Mouse (Mus musculus) frontal cortex, adult (tissue): Measurements from ENCODE around the gene Atp8b4.

Source experiments
- ATAC-seq: cut with Nextera tagmentation; 2 replicates; pipeline ENCODE4 v1.9.2; 2017; ENCODE audit warnings: mild to moderate bottlenecking, moderate library complexity, mixed read lengths; ENCODE audit not compliant: low TSS enrichment

Gene Atp8b4

DNA sequence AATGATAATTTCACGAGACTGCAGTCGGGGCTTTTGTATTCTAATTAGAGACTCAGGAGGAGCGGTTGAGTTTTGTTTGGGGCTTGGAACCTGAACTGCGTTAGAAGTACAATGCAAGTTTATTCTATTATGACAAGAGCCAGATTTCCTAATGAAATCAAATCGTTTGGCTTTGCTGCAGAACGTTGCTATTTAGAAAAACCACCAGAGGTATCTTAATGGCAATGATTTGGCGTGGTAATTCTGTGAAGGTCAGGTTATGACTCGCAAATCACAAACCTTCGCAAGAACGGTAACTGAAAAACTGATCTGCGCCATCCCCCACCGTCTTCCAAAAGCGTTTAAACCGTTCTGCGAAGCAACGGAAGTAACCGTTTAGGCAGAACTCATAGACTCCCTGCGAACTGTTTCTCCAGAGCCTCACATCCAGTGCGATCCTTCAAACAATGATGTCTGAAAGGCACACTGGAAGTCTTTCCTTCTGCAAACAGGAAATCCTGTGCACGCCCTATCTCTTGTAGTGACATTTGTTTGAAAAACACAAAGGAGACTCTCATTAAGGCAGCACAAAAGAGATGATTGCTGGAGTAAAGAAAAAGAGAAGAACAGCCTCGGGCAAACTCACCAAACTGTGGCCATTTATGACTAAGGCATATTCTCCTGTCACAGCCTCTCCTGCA is 139.2 kb downstream of the Atp8b4 start:
- no peak for ATAC-seq

DNA sequence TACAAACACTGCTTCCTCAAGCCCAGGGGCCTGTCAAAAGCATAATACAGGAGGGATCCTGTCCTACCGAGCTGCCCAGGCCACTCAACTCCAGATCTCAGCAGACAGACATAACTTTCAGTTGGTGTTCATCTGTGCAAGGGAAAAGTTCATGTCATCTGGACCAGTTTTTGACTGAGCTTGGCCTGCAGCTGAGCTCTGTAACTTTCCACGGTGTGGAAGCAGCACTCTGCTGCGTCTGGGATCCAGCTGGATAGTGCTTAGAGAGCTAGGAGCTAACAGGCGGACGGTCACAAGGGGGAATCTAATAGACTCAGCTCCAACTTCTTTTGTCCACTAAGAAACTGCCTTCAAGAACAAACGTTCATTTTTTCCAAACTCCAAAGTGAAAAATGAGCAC is 139.8 kb downstream of the Atp8b4 start:
- ATAC-seq, result no peak

DNA sequence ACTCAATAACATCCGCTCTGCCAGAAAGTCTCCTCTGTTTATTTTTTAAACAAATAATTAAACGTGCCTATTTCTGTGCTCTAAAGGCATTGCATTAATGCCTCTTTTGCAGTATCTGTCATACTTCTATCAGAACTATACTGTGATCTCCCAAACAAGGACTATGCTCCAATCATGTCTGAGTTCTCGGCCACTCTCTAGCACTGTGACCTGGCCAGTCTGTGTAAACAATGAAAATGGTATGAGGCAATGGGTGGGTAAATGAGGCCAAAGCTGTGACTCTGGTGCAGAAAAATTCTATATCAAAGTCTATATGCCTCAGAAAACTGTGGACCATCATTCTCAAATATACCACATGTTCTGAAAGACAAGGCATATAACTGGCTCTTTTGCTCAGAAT is 140.5 kb downstream of the Atp8b4 start:
- no peak for ATAC-seq

DNA sequence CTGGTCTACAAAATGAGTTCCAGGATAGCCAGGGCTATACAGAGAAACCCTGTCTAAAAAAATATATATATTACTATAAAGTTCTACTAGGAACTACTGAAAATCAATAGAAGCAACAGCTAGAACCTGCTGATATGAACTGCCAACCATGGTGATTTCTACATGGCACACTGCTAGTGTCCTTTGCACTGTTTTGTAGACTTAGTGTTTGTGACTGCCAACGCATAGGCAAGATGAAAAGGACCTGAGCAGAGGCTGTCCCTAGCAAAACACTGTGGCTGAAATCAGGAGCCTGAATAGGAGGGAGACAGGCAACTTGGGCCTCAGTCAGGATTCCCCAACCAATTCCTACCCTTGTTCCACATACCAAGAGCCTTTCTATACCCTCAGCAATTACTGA is 141.2 kb downstream of the Atp8b4 start:
- ATAC-seq, result no peak

DNA sequence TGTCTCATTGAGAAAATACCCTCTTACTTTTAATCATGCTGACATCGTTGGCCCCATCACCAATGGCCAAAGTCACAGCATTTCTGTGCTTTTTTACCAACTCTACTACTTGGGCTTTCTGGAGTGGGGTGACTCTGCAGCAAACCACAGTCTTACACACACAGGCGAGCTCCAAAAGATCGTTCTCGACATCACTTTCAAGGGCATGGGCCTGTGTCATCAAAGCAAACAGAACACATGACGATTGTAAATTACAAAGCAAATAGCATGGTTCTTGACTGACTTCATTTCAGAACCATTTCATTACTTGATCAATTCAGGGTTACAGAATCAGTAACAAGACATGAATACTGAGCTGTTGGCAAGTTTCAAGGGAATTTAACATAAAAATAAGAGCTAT is 141.7 kb downstream of the Atp8b4 start:
- ATAC-seq, result no peak

DNA sequence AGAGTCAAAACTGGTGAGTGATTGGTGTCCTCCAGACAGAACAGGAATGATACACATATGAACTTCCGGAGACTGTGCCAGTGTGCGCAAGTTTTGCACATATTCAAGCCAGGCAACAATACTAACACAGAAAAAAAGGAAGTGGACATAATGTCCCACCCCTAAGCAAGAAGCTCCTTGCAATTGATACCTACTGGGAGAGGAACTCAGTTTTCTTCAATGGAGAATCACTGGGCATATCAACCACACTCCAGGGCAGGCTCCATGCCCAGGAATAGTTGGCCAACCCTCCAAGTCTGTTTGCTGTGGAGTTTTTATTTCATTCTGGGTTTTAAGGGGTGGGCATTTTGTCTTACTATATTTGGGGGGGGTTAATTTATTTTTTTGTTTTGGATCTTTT is 145.2 kb downstream of the Atp8b4 start:
- no peak for ATAC-seq

DNA sequence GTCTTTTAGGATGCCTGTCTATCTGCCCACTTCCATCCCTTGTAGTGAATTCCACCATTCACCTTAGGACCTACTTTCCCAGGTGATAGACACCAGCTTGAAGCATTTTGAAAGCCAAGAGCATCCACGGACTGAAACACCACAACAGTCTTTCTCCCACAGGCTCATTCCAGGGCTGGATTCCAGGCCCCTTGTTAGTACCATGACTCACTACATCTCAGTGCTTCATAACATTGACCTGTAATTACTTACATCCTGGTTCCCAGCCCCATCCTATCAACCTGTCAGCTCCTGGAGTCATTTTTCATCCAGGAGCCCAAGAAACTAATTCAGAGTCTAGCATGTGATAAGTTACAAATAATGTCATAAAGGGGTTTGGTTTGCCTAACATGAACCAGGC is 148.7 kb downstream of the Atp8b4 start:
- ATAC-seq, result no peak

DNA sequence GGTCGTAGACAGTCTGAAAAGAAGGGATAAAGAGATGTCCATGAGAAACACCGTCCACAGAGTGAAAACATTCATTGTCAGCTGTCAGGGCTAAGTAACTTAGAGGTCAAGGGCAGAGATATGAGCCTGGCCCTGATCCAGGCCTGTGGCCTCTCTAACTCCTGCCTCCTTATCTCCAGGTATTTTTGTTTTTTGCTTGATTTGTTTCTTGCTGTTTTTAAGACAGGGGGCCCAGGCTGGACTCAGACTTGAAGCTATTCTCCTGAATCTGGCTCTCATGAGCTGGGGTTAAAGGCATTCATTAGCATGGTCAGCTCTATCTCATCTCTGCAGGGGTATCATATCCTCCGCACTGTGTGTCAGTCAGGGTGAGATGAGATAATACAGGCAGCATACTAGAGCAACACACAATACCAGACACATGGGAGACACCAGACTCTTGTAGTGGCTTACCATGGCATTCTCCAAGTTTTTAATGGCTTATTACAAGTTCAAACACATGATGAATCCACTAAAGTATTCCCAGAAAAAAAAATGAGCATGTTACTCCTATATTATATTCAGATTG is 157.4 kb downstream of the Atp8b4 start:
- no peak for ATAC-seq

DNA sequence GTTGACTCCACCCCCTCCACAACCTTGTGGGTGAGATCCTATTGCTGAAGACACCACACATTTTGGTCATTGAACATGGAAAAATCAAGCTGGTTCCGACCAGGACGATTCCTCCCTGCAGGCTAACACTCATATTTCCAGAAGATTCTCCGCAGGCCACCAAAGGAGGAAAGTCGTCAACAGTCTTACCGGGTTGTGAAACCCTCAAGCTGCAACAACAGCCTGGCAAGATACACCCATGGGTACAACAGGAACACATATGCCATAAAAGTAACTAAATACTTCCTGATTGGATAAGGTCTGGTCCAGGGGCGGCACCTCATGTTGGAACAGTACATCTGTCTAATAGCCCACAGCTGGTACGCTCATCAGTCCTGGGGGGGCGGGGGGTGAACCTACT is 159.0 kb downstream of the Atp8b4 start:
- no peak for ATAC-seq

DNA sequence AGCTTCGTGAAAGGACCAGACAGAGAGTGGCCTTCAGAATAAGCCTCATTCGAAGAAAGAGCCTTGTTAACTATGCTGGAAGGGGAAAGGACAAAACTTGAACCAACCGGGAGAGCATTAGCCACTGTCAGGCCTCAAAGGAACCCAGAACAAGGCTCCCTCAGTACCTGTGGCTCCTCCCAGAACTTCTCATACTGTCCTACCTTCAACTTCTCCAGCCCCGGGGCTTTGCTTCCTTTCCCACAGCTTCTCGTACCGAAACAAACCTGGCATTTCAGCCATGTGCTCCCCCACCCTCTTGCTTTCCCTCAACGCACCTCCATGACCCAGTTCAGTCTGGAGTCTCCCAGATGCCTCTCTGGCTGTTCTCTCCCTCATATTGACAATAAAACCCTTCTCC is 160.3 kb downstream of the Atp8b4 start:
- ATAC-seq, result no peak

DNA sequence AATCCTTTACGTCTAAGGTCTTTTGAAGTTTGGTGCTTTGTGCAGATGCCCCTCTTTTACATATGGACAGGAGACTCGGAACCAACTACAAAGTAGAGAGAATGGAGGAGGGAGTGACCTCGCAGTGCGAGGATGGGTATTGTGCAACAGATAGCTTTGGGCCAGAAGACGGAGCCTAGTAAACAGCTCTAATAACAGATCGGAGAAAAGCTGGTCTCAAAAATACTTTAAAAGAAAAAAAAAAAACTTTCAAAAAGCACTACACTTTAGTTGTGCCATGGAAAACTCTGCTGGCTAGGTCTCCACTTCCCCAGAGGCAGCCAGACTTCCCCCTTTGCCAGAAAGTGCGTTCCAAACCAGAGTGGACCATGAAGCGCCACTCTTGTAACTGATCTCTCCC is 161.0 kb downstream of the Atp8b4 start:
- no peak for ATAC-seq

DNA sequence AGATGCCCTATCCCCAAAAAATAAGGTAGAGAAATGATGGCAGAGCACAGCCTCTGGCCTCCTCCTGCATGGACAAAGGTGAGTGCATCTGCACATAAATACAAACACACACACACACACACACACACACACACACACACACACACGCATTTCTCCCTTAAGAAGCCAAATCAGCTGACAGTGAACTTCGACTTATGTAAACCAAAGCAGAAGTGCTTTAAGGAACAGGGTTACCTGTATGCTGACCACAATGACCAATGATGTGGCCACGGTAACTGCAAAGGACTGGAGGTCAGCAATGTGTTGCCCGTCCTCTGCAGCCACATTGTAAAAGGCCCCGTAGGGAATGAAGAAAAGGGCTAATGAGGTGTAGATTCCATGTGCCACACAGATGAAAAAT is 163.3 kb downstream of the Atp8b4 start:
- no peak for ATAC-seq

DNA sequence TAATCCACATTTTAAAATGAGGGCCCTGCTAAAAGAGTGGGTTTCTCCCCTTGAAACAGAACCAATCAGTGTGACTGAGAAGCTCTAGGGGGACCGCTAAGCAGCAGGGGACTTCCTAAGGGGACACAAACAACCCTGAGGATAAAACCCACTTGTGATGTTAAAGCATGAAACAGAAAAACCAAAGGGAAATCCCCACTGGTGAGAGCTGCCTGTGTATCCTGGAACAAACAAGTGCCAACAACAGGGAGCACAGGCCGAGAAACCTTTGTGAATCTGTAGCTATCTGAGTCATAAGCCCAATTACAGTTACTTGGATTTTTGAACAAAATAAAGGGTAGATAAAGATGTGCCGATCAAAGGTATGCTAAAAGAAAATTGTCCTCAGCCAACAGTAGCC is 168.7 kb downstream of the Atp8b4 start:
- ATAC-seq, result no peak

DNA sequence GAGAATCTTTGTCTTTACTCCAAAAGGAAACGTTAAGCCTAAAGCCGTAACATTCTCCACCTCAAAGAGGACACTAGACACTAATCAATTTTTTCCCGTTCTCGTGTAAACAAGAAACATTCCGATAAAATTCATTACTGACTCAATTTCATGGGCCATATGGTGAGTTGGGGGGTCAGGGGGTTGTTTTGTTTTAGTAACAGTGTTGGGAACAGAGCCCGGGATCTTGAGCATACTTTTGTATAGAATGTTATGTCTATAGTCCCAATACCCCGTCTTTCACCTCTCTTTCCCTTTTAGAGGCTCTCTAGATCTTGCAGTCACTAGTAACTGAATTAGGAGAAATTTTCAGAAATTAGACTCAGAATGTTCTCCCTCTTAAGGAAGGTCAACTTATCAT is 177.3 kb downstream of the Atp8b4 start:
- no peak for ATAC-seq

DNA sequence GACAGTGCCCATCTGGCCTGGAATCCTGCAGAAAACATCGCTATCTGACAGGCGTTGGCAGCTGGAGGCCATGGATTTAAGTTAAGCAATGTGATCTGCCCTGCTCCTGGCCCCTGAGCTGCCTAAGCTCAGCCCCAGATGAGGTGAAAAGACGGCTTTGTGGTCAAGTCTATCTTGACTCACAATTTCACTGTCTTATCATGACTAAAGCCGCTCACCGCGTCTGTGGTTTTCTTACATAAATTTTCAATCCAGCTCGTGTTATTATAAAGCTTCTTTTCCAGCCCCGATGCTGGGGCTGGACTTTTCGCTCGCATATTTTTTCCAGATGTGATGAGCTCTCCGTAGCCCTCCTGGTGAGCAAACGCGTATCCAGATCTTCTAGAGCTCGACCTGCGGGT is 177.8 kb downstream of the Atp8b4 start:
- ATAC-seq, result no peak

DNA sequence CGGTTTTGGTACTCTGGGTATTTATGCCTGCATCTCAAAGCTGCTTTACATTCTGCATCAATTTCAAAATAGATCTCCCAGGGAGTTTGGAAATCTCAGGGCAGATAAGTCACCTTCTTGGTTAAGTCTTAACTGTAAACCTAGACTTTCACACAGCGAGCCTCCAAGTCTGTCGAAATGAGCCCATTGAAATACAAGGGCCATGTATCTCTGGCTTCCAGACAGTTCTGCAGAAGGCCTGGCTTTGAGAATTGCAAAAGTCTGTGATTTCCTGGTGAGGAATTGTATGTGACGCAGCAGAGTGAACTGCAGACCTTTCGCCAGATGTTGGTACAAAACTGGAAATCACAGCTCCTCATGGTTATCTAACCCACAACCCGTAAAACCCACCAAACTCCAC is 182.4 kb downstream of the Atp8b4 start:
- ATAC-seq, result no peak

DNA sequence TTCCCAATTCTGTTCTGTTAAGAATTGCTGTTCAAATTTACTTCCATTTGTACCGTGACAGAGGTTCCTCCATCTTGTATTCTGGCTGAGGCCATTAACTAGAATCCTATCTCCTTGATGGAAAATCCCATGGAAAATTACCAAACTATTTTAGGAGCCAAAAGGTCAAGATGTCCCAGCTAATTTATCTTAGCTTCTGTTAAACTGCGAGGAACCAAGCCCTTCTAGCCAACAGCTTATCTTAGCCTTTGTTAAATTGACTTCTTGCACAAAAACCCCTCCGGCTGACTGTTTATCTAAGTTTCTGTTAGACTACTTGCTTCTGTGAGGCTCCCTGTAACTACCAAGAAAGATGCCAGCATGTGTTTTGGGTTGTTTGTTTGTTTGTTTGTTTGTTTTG is 183.5 kb downstream of the Atp8b4 start:
- ATAC-seq, result no peak

DNA sequence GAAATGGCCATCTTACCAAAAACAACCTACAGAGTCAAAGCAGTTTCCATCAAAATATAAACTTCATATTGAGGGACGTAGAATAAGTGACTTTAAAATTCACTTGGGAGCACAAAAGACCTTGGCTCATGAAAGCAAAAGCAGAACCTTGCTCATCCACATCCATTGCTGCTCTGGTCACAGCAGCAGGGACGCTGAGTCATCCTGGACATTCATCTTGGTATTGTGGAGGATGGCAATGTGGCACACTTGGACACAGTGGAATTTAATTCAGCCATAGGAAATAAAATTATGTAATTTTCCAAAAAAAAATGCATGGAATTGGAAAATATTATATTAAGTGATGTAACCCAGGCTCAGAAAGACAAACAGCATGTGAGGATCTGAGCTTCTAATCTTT is 184.1 kb downstream of the Atp8b4 start:
- ATAC-seq, result 0 out of 2 replicates have a peak, but pooled peaks have one; percentile 38

DNA sequence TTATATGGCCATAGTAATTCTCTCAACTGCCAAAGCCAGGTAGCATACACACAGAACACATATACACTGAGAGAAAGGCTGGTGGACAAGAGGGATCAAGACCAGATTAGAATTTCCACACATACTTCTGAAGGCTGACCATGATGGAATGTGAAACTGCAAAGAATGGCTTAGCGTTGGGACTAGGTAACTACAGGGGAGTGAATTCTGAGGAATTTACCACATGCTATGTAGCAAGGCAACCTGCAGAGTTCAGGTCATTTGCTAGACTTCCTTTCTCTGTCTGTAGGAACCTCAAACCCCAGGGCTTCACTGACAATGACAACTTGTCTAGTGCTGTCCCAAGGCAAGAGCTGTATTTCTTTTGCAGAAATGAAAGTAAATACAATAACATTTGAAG is 189.4 kb downstream of the Atp8b4 start:
- no peak for ATAC-seq

DNA sequence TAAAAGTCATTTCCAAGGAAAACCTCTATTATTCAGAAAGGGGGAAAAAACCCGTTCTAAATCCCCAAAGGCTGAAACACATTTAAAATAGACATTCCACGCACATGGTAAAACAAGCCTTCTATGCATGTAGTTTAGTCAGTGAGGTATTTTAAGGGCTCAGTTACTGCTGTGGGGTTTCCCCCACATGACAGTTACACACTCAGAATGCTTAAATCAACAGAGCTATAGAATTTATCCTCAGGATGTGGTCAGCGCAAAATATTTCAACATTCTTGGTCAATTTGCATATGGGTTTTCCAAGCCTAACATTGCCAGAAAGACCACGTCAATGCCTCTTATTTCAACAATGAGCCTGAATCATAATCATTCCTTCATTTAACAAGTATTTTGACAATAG is 190.5 kb downstream of the Atp8b4 start:
- ATAC-seq, result no peak

DNA sequence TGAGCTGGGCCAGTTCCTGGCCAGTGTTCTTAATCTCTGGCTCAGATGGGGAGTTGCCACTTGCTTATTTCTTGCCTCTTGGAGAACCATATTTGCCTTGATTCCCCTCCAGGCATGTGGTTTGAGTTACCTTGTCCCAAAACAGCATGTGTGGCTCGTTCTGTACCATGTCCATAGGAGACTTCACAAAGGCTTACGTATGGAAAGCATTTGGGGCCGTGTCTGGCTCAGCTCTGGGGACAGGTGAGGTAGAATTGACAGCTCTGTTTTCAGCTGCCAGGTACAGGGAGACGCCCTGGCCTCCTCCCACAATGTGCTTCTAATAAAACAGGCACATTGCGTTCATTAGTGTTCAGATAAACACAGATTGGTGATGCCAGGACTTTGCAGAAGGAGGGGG is 195.9 kb downstream of the Atp8b4 start:
- no peak for ATAC-seq

DNA sequence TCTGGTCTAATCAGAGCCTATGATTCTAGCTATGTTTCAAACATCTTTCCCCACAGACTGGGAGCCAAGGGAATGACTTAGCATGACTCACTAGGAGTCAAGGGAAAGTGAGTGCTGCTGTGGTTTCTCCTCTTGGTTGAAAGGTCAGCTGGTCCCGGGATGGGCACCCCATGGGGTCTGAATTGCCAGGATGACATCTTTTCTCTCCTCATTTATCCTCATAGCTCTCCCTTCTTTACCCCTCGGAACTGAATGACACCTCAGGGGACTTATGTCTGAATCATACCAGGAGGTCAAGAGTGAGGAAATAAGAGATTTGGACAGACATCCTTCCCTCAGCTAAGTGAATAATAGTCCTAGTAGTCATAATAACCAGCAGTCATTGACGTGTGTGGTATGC is 197.2 kb downstream of the Atp8b4 start:
- ATAC-seq, result no peak

DNA sequence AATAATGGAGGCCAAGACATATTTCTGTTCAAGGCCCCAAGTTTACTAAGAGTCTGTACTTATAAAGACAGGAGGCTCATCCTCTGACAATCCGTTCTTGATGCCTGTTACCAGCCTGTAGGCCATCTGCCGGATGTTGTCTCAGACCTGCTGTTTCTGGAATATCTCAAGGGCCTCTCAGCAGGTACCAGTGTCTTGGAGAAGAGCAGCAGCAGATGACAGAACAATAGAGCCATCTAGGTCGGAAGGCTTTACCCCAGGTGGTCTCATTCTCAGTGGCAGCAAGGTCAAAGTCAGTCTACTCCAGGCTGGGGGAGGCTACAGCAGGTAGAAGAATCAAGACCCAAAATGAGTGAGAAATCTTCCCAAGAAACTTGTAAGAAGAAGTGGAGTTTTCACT is 198.1 kb downstream of the Atp8b4 start:
- ATAC-seq, result no peak

DNA sequence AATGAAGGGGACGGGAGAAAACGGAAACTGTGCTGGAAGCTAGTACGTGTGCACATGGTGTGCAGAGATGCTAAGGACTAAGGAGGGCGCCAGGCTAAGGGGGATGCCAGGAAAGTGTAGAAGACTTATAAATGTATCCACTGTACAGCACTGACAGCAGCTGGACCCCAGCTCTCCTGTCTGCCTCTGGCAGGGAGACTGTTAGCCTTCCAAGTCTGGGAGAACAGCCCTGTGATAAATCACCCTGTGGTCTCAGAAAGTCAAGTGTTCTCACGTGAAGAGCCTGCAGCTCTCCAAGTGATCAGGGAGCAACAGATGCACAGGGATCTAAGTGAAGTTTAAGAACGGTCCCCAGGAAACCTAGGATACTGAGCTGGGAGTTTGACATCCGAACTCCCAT is 209.8 kb downstream of the Atp8b4 start:
- no peak for ATAC-seq
